Mouse (Mus musculus): Measurements from ENCODE around the gene Nup153.
A peak's percentile ranks its signal among the peaks of the same experiment; 100 is the strongest.

Nup153 gene

GRCm38 (mm10) chr13:46727837-46728268 is at the start of gene Nup153:
Gene Nup153 (minus strand): TSS chr13:46727940.
- peak; percentile 100 for DNase-seq (ENCODE audit: low spot score)

GRCm38 (mm10) chr13:46777461-46777860 is 49.7 kb upstream of the Nup153 start:
- DNase-seq (ENCODE audit: low spot score): no peak

GRCm38 (mm10) chr13:46776636-46777305 is 49.0 kb upstream of the Nup153 start:
- no peak for DNase-seq (ENCODE audit: low spot score)

- no peak for DNase-seq (ENCODE audit: low spot score)
Measured at GRCm38 (mm10) chr13:46774998-46775397, 47.3 kb upstream of the Nup153 start.

- DNase-seq (ENCODE audit: low spot score): no peak
Measured at GRCm38 (mm10) chr13:46772581-46772980, 44.8 kb upstream of the Nup153 start.

- no peak for DNase-seq (ENCODE audit: low spot score)
Measured at GRCm38 (mm10) chr13:46765361-46765760, 37.6 kb upstream of the Nup153 start.

GRCm38 (mm10) chr13:46763210-46763609 is 35.5 kb upstream of the Nup153 start:
- no peak for DNase-seq (ENCODE audit: low spot score)

GRCm38 (mm10) chr13:46760921-46761320 is 33.2 kb upstream of the Nup153 start:
- no peak for DNase-seq (ENCODE audit: low spot score)

GRCm38 (mm10) chr13:46759281-46759809 is 31.6 kb upstream of the Nup153 start:
- DNase-seq (ENCODE audit: low spot score): no peak

- no peak for DNase-seq (ENCODE audit: low spot score)
Measured at GRCm38 (mm10) chr13:46758627-46759026, 30.9 kb upstream of the Nup153 start.

GRCm38 (mm10) chr13:46757946-46758345 is 30.2 kb upstream of the Nup153 start:
- no peak for DNase-seq (ENCODE audit: low spot score)

- no peak for DNase-seq (ENCODE audit: low spot score)
Measured at GRCm38 (mm10) chr13:46753294-46753693, 25.6 kb upstream of the Nup153 start.

GRCm38 (mm10) chr13:46752566-46753229 is 25.0 kb upstream of the Nup153 start:
- no peak for DNase-seq (ENCODE audit: low spot score)

- DNase-seq (ENCODE audit: low spot score): no peak
Measured at GRCm38 (mm10) chr13:46748138-46748873, 20.6 kb upstream of the Nup153 start.

- no peak for DNase-seq (ENCODE audit: low spot score)
Measured at GRCm38 (mm10) chr13:46743821-46744220, 16.1 kb upstream of the Nup153 start.

GRCm38 (mm10) chr13:46742367-46742766 is 14.6 kb upstream of the Nup153 start:
- DNase-seq (ENCODE audit: low spot score): no peak

- no peak for DNase-seq (ENCODE audit: low spot score)
Measured at GRCm38 (mm10) chr13:46739426-46739825, 11.7 kb upstream of the Nup153 start.

GRCm38 (mm10) chr13:46737482-46737881 is 9.7 kb upstream of the Nup153 start:
- no peak for DNase-seq (ENCODE audit: low spot score)

- no peak for DNase-seq (ENCODE audit: low spot score)
Measured at GRCm38 (mm10) chr13:46736479-46736865, 8.7 kb upstream of the Nup153 start.

GRCm38 (mm10) chr13:46735808-46736478 is 8.2 kb upstream of the Nup153 start:
- peak; percentile 35 for DNase-seq (ENCODE audit: low spot score)

GRCm38 (mm10) chr13:46735219-46735807 is 7.6 kb upstream of the Nup153 start:
- DNase-seq (ENCODE audit: low spot score): no peak

- no peak for DNase-seq (ENCODE audit: low spot score)
Measured at GRCm38 (mm10) chr13:46729998-46730397, 2.3 kb upstream of the Nup153 start.
